Mouse (Mus musculus): ENCODE results near the gene Ptpn21.

Ptpn21 gene

DNA sequence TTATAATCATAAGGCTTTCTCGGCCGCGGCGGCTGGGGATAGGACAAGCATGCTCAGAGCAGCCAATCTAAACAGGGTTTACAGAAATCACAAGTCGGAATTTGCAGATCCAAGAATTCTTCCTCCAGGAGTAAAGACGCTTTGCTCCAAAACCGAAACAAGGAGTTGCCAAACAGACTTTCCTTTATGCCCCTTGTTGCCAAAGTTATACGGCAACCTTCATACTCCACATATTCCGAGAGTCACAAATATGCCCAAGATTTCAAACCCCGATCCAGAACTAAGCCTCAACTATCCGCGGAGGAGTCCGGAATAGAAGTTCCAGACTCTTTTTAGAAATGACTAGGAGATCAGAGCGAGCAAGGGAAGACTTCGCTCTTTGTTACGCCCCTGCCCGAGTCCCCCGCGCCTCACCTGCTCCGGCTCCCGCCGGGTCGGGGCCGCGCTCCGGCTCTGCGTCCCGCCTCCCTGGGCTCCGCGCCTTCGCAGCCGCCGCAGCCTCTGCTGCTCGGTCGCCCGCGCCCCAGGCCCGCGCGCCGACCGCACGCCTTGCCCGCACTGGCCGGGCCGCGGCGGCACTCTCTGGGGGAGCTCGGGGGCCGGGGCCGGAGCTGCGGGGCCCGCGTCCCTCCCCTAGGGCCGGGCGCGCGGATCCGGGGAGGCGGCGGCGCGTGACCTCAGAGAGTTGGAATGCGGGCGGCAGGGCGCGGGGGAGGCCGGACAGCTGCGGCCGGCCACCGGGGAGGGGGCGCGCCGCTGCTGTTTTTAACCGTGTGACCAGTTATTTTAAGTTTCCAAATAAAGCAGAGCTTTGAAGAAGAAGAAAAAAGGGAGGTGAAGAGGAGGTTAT, at the start of gene Ptpn21:
TSS of gene Ptpn21 (minus strand) at position 455 of the 850 bp plus-strand sequence.
- peak; percentile 54 for DNase-seq (ENCODE audit: low spot score)

- DNase-seq (ENCODE audit: low spot score): no peak
Observed at GRCm38 (mm10) chr12:98784251-98784650, 47.0 kb upstream of the Ptpn21 start.

DNA sequence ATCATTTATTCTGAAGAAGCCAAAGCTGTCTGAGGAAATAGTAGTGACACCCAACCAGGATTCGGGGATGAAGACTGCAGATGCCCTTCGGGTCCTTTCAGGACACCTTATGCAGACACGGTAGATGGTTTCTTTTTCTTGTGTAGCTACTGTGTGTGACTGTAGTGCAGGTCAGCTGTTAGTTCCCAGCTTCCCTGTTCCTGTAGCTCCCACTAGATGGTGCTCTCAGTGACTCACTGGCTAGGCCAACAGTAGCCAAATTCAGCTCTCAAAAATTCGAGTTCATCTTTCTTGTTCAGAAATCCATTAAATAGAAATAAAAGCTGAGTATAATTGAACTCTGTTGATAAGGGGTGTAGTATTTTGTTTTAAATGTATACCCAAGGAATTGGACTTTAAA, 41.9 kb upstream of the Ptpn21 start:
- no peak for DNase-seq (ENCODE audit: low spot score)

- no peak for DNase-seq (ENCODE audit: low spot score)
Observed at GRCm38 (mm10) chr12:98777509-98777908, 40.3 kb upstream of the Ptpn21 start.

DNA sequence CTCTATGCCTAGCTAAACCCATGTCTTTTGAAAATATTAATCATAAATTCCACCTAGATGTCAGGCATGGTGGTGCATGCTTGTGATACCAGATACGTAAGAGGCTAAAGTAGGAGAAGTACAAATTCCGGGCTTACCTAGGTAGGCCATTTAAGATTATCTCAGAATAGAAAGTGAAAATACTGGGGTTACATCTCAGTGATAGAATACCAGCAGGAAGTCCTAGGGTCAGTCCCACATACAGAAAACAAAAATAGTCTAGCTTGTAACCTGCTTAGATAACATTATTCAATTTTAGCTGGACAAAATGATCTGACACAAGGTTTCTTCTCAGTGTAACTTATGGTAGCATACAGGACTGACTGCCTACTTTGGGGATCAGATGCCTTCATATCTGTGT, 29.0 kb upstream of the Ptpn21 start:
- DNase-seq (ENCODE audit: low spot score): no peak

DNA sequence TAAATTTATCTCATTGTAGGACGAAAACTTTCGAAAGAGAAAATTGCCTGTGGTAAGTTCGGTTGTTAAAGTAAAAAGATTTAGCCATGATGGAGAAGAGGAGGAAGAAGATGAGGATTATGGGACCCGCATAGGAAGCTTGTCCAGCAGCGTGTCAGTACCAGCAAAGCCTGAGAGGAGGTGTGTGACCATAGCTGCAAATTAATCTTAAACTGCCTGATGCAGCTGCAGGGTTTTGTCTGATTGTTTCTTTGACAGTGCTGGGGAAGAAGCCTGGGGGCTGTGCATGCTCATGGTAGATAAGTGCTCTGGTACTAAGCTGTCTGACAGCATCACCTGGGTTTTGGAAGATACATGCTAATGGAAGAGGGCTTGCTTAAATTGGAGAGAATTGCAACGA, 22.5 kb upstream of the Ptpn21 start:
- no peak for DNase-seq (ENCODE audit: low spot score)

DNA sequence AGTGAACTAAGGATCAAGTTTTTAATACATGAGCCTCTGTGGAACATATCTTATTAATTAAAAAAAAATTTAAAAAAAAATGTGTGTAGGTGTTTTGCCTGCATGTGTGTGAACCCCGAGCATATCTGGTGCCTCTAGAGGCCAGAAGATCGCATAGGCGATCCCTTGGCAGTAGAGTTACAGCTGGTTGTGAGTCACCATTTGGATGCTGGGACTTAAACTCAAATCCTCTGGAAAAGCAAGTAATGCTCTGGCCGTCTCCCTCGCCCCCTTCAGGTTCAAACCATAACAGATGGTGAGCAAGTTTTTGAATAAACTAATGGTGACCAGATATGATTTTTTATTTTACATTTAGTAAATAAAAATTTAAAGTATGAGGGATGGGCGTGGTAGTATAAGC, 20.4 kb upstream of the Ptpn21 start:
- DNase-seq (ENCODE audit: low spot score): no peak

- DNase-seq (ENCODE audit: low spot score): no peak
Observed at GRCm38 (mm10) chr12:98747380-98747753, 10.2 kb upstream of the Ptpn21 start.

- DNase-seq (ENCODE audit: low spot score): peak; percentile 90
Observed at GRCm38 (mm10) chr12:98746746-98747379, 9.7 kb upstream of the Ptpn21 start, which contains the start of gene Zc3h14. Gene Zc3h14, plus strand, starts transcription at chr12:98746964.

GRCm38 (mm10) chr12:98746131-98746530, 8.9 kb upstream of the Ptpn21 start:
- DNase-seq (ENCODE audit: low spot score): peak; percentile 36

DNA sequence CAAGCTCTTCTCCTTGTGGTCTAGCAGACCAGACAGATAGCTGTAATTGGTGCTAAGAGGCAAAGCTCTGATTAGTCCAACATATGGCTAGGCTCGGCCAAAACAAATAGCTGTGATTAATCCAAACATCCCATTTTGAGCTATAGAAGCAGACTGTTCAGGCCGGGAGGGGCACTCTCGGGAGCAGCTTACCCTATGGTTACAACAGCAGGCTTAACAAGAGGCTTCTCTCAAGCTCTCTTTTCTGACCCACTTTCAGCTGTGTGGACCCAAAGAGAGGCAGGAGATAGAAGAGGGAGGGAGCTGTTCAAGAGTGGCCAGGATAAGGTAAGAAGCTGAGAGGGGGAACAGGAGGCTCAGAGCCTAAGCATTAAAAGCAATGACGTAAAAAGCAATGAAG, 8.4 kb upstream of the Ptpn21 start:
- no peak for DNase-seq (ENCODE audit: low spot score)

DNA sequence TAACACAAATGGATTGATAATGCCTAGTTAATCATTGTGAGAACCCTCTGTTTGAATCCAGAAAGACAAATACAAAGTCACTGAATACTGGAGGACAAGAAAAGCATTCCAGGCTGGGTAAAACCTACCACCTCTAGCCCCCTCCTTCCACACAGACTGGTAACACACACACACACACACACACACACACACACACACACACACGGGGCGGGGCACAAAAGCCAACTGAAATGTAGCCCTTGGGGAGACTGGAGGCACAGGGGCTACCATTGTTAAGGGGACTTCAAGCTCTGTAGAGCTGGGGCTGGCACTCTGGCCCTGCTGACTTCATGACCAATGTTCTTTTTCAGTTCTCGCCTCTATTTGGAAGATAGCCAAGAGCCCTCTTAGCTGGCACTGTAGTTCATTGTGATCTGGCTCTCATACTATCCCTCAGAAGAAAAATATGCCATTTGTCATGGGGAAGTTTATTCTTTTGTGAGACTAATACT, 3.9 kb upstream of the Ptpn21 start:
- DNase-seq (ENCODE audit: low spot score): no peak

- DNase-seq (ENCODE audit: low spot score): no peak
Observed at GRCm38 (mm10) chr12:98737801-98738350, 671 bp upstream of the Ptpn21 start.

GRCm38 (mm10) chr12:98734880-98735801, 2.1 kb downstream of the Ptpn21 start:
- DNase-seq (ENCODE audit: low spot score): no peak

DNA sequence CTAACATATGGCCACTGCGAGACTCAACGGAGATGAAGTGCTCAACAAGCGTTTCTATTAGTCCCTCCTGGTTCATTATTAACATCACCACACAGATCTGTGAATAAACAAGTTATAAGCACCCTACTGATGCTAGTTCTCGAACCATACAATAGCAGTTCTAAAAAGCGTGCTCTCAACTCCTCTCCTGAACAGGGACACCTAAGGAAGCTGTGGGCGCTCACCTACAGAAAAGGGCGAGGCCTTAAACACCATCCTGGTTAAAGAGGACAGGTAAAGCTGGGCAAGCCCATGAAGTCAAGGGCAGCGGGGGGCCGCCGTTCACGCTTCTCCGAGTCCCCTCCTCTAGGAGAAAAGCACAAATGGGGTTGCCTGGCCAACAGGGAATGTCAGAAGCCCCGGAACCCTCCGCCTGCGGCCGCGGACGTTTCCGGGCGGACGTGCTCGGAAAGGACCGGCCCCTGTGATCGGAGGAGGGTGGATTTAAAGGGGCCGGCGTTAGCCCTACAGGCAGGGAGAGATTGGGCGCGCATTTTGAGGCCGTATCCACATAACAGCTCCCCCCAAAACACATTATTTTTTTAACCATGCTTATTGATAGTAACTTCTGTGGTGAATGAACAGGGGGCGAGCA, 2.8 kb downstream of the Ptpn21 start:
- DNase-seq (ENCODE audit: low spot score): peak; percentile 84

DNA sequence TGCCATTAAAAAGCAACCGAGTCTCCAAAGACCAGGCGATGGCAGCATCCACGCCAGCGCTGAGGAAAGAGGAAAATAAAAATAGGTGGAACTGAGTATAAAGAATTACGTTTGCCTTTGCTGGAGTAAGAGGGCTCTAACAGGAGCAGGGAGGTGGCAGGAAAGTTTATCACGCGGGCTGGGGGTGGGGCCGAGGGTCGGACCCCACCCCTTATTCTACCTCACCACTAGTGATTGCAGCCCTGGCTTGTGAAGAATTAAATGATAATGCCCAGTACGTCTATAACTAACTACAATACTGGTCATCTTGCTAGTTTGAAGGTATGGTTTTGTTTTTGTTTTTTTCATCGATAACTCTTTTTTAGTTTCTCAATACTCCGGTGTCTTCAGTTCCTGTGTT, 3.4 kb downstream of the Ptpn21 start:
- DNase-seq (ENCODE audit: low spot score): no peak

- no peak for DNase-seq (ENCODE audit: low spot score)
Observed at GRCm38 (mm10) chr12:98733165-98733564, 4.0 kb downstream of the Ptpn21 start.

- no peak for DNase-seq (ENCODE audit: low spot score)
Observed at GRCm38 (mm10) chr12:98730682-98731081, 6.5 kb downstream of the Ptpn21 start.

DNA sequence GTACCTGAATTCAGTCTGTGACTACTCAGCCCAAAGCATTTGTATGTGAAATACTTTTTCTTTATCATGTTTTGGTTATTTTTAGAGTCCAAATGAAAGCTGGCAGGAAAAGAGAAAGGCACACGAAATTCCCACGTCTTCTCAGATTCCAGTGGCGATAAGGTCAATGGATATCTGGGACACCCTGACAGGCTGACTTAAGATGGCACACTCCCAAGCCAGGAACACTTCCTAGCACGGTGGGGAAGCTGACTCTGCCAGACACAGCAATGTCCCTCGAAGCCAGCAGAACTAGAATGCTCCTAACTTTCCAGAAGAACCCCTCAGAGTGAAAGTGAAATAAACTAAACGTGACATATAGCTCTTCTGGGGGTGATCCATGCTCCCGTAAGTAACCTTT, 10.0 kb downstream of the Ptpn21 start:
- no peak for DNase-seq (ENCODE audit: low spot score)

DNA sequence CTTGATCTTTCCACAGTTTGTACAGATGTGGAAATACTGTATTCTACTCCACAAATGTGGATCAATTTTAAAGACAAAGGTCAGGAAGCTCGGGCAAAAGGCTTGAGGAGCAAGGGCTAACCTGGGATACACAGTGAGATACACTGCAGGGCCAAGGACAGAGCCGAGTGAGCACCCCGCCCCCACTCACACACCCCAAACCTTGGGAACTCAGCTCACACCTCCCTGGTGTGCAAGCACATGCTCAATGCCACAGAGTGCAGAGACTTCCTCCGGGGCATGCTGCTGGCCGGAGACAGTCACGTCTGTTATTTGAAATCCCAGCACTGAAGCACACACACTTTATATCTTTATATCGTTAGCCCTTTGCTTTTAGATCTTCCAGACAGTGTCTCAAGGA, 11.1 kb downstream of the Ptpn21 start:
- DNase-seq (ENCODE audit: low spot score): no peak

DNA sequence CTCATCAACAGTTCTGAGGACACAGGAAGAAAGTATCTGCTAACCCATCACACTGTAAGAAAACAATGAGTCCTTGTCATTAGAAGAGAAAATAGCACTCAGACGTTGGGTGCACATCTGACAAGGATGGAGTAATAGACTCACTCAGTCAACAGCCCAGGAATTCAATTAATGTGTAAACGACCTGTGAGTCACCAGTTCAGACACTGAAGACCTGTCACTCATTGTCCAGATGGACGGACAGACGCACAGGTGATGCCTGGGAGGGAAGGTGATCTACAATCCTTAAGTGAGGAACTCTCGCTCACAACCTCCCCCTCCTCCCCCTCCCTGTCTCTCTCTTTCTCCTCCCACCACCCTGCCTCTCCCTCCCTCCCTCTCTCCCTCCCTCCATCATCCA, 12.2 kb downstream of the Ptpn21 start:
- no peak for DNase-seq (ENCODE audit: low spot score)

DNA sequence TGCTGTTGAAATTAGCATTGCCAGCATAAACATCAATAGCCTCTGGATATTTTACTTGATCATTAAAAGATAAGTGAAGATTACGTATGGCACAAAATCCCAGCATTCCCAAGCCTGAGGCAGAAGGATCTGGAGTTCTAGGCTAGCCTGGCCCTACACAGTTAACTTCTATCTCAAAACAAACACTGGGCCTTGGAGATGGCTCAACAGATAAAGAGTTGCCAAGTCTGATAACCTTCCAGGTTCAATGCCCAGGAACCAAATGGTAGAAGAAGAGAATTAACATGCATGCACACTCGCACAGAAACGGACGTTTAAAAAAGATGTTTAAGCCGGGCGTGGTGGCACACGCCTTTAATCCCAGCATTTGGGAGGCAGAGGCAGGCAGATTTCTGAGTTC, 13.0 kb downstream of the Ptpn21 start:
- no peak for DNase-seq (ENCODE audit: low spot score)

All from ovary, postnatal 14 days (tissue).